Comparison of ENCODE assay signal across 21 mouse cellular contexts in genomic region chr1:180912792-180913191, GRCm38 (mm10). TPM values are rescaled to one million over a fixed set of nuclear protein-coding genes. Genes with fewer than 3 reads are reported as not detected.
A peak's percentile ranks its signal among the peaks of the same experiment; 100 is the strongest.
DNase-seq lines count a peak whose midpoint lies in the region; ATAC-seq and TF ChIP-seq lines count a peak whose summit lies in the region.
"Had no signal": no experiment of that assay in that cellular context is flagged by ENCODE, and none has a peak within 500 bp of the region (broad histone marks: within the 10 kb centered on the region; RNA-seq: fewer than 3 reads in every experiment).

No protein-coding gene starts in this region.

- H3K4me2 ChIP-seq in liver, postnatal 0 days (ENCODE audit: low read depth, low read length): no peak overlapping the region
- no peak overlapping the region for H3K4me2 ChIP-seq in liver, embryonic 11.5 days
- no peak overlapping the region for H3K4me2 ChIP-seq in limb, embryonic 13.5 days (replicated peaks)
- no peak overlapping the region for H3K4me2 ChIP-seq in hindbrain, embryonic 16.5 days (ENCODE audit: low read length)
- H3K4me2 ChIP-seq: hindbrain, embryonic 13.5 days; lung, embryonic 14.5 days; midbrain, embryonic 12.5 days; neural tube, embryonic 15.5 days had no signal

- ATAC-seq in liver, postnatal 0 days: no peak
- no peak for ATAC-seq in liver, embryonic 11.5 days (replicated peaks; ENCODE audit: low FRiP score)
- no peak for ATAC-seq in limb, embryonic 13.5 days (ENCODE audit: low FRiP score, low read depth)
- ATAC-seq in hindbrain, embryonic 16.5 days: no peak
- ATAC-seq: forebrain, postnatal 0 days had no signal

- H3K27ac ChIP-seq in liver, postnatal 0 days (ENCODE audit: low read depth): no peak overlapping the region
- H3K27ac ChIP-seq in liver, embryonic 11.5 days (ENCODE audit: low read depth, low read length): no peak overlapping the region
- peak overlapping the region; percentile 69; the same call in 1 of the 2 replicates for H3K27ac ChIP-seq in limb, embryonic 13.5 days
- H3K27ac ChIP-seq in hindbrain, embryonic 16.5 days (ENCODE audit: low read depth, low read length): no peak overlapping the region
- H3K27ac ChIP-seq: gastrocnemius, adult 2 months; hindbrain, embryonic 13.5 days; kidney, postnatal 0 days; midbrain, embryonic 12.5 days; neural tube, embryonic 15.5 days had no signal

- TF ChIP-seq EP300 in liver, postnatal 0 days (IDR thresholded peaks at IDR 0.05; ENCODE audit: low read depth): no peak

- 58% methylated on average over 5 of the region's 5 CpGs for WGBS in liver, postnatal 0 days (ENCODE audit: insufficient replicate concordance)
- 76% methylated on average over 5 of the region's 5 CpGs for WGBS in liver, embryonic 11.5 days
- WGBS in limb, embryonic 13.5 days: 79% methylated on average over 5 of the region's 5 CpGs
- WGBS in hindbrain, embryonic 16.5 days: 97% methylated on average over 5 of the region's 5 CpGs

- no peaks in the 10 kb centered on the region for H3K9me3 ChIP-seq in liver, postnatal 0 days (ENCODE audit: low read length)
- H3K9me3 ChIP-seq in liver, embryonic 11.5 days (ENCODE audit: control insufficient read depth, low read length): no peaks in the 10 kb centered on the region
- H3K9me3 ChIP-seq in limb, embryonic 13.5 days: no peaks in the 10 kb centered on the region
- no peaks in the 10 kb centered on the region for H3K9me3 ChIP-seq in hindbrain, embryonic 16.5 days (ENCODE audit: control insufficient read depth, low read length)
- H3K9me3 ChIP-seq: hindbrain, embryonic 13.5 days; midbrain, embryonic 12.5 days; neural tube, embryonic 15.5 days had no signal

- DNase-seq in liver, postnatal 0 days: no peak
- DNase-seq in liver, embryonic 11.5 days (ENCODE audit: low spot score): no peak
- DNase-seq in T-cell, adult 2 months (ENCODE audit: low spot score): peak; percentile 24
- peak; percentile 29 to 41 for DNase-seq in thymus, postnatal 36 days
- DNase-seq in layer of hippocampus, postnatal 25 days (ENCODE audit: extremely low spot score in 1 of 2, low spot score in 1 of 2): no peak
- no peak for DNase-seq in gastrocnemius, adult 8-10 months (ENCODE audit: low spot score in 2 of 2)
- DNase-seq: adrenal gland, postnatal 10 days; cerebellum, adult 11 months; cerebellum, postnatal 14 days; forebrain, postnatal 0 days; gastrocnemius, adult 2 months; lung, embryonic 14.5 days; lung, postnatal 4 days; right cerebral cortex, postnatal 4 days had no signal

- 0 out of 2 replicates have a peak, but pooled peaks have one; percentile 6 for TF ChIP-seq CTCF in liver, postnatal 0 days (IDR thresholded peaks at IDR 0.05; ENCODE audit: low read depth)

- H3K9ac ChIP-seq in liver, postnatal 0 days (replicated peaks): no peak overlapping the region
- no peak overlapping the region for H3K9ac ChIP-seq in liver, embryonic 11.5 days (ENCODE audit: low read depth, low read length)
- no peak overlapping the region for H3K9ac ChIP-seq in limb, embryonic 13.5 days
- no peak overlapping the region for H3K9ac ChIP-seq in hindbrain, embryonic 16.5 days (ENCODE audit: low read depth, low read length)
- H3K9ac ChIP-seq: forebrain, postnatal 0 days; hindbrain, embryonic 13.5 days; lung, embryonic 14.5 days; midbrain, embryonic 12.5 days; neural tube, embryonic 15.5 days had no signal

- H3K4me3 ChIP-seq in liver, postnatal 0 days (ENCODE audit: low read depth, low read length): no peak overlapping the region
- no peak overlapping the region for H3K4me3 ChIP-seq in liver, embryonic 11.5 days (ENCODE audit: low read depth, low read length)
- H3K4me3 ChIP-seq in limb, embryonic 13.5 days: no peak overlapping the region
- H3K4me3 ChIP-seq in hindbrain, embryonic 16.5 days (ENCODE audit: low read length): no peak overlapping the region
- H3K4me3 ChIP-seq: gastrocnemius, adult 2 months; hindbrain, embryonic 13.5 days; midbrain, embryonic 12.5 days; neural tube, embryonic 15.5 days had no signal

- H3K27me3 ChIP-seq in liver, postnatal 0 days (ENCODE audit: insufficient read depth, low read length): no peaks in the 10 kb centered on the region
- H3K27me3 ChIP-seq in liver, embryonic 11.5 days (replicated peaks; ENCODE audit: control insufficient read depth, insufficient read depth, low read length): no peaks in the 10 kb centered on the region
- no peaks in the 10 kb centered on the region for H3K27me3 ChIP-seq in limb, embryonic 13.5 days
- H3K27me3 ChIP-seq in hindbrain, embryonic 16.5 days (replicated peaks; ENCODE audit: control insufficient read depth, insufficient read depth, low read length): no peaks in the 10 kb centered on the region
- H3K27me3 ChIP-seq: hindbrain, embryonic 13.5 days; midbrain, embryonic 12.5 days; neural tube, embryonic 15.5 days had no signal

- peaks cover 7% of the 10 kb centered on the region for H3K36me3 ChIP-seq in liver, postnatal 0 days (replicated peaks; ENCODE audit: insufficient read depth, low read length)
- H3K36me3 ChIP-seq in liver, embryonic 11.5 days (ENCODE audit: control insufficient read depth, insufficient read depth, low read length): peaks cover 4% of the 10 kb centered on the region; the same call in 1 of the 2 replicates
- peaks cover 15% of the 10 kb centered on the region for H3K36me3 ChIP-seq in limb, embryonic 13.5 days
- H3K36me3 ChIP-seq in hindbrain, embryonic 16.5 days (ENCODE audit: control insufficient read depth, insufficient read depth, low read length): peaks cover 7% of the 10 kb centered on the region

- H3K4me1 ChIP-seq in liver, postnatal 0 days (ENCODE audit: insufficient read depth): peaks cover 14% of the 10 kb centered on the region
- H3K4me1 ChIP-seq in liver, embryonic 11.5 days (replicated peaks; ENCODE audit: control insufficient read depth, insufficient read depth, low read length): peaks cover 15% of the 10 kb centered on the region
- H3K4me1 ChIP-seq in limb, embryonic 13.5 days: peaks cover 35% of the 10 kb centered on the region
- H3K4me1 ChIP-seq in hindbrain, embryonic 16.5 days (ENCODE audit: control insufficient read depth, insufficient read depth, low read depth, low read length): no peaks in the 10 kb centered on the region
- H3K4me1 ChIP-seq: midbrain, embryonic 12.5 days had no signal

RNA-seq across cellular contexts. Expression of gene Pycr2, which starts 8.7 kb away (rescaled TPM):
- polyA plus RNA-seq in liver, postnatal 0 days (2015; fragmentation: Nextera tagmentation; extraction: Ambion mirVana): 33.3 and 43.4 TPM in 2 replicates
- polyA plus RNA-seq in liver, embryonic 11.5 days (2014; fragmentation: Nextera tagmentation; extraction: Ambion mirVana): 162 and 171 TPM in 2 replicates
- polyA plus RNA-seq in limb, embryonic 13.5 days (2015; fragmentation: Nextera tagmentation; extraction: Ambion mirVana): 112 and 113 TPM in 2 replicates
- 10 to 100 TPM; 40.0 to 48.0 TPM for total RNA-seq in layer of hippocampus, postnatal 25 days (2021)
- 74.6 and 75.6 TPM in 2 replicates for polyA plus RNA-seq in hindbrain, embryonic 16.5 days (2015; fragmentation: Nextera tagmentation; extraction: Ambion mirVana)
- total RNA-seq in gastrocnemius, adult 8-10 months (2022): 10 to 100 TPM in 3 of 4 experiments, 1 to 10 TPM in 1; 9.3 to 11.4 (median 10.8) TPM

RNA-seq across cellular contexts. Expression of gene Lefty2, which starts 19.9 kb away (rescaled TPM):
- not detected in 2 replicates for polyA plus RNA-seq in liver, postnatal 0 days (2015; fragmentation: Nextera tagmentation; extraction: Ambion mirVana)
- polyA plus RNA-seq in liver, embryonic 11.5 days (2014; fragmentation: Nextera tagmentation; extraction: Ambion mirVana): not detected in 2 replicates
- polyA plus RNA-seq in limb, embryonic 13.5 days (2015; fragmentation: Nextera tagmentation; extraction: Ambion mirVana): 0.27 TPM in 2 replicates
- 1 to 10 TPM; 3.0 to 4.2 TPM for total RNA-seq in layer of hippocampus, postnatal 25 days (2021)
- 4.8 and 5.6 TPM in 2 replicates for polyA plus RNA-seq in hindbrain, embryonic 16.5 days (2015; fragmentation: Nextera tagmentation; extraction: Ambion mirVana)
- total RNA-seq in gastrocnemius, adult 8-10 months (2022): not detected
- total RNA-seq: gastrocnemius, adult 2 months had no signal
- polyA plus RNA-seq: intestine, embryonic 16.5 days; lung, embryonic 14.5 days; midbrain, embryonic 12.5 days had no signal

RNA-seq across cellular contexts. Expression of gene Lefty1, which starts 22.0 kb away (rescaled TPM):
- polyA plus RNA-seq in liver, postnatal 0 days (2015; fragmentation: Nextera tagmentation; extraction: Ambion mirVana): 1.6 and 2.2 TPM in 2 replicates
- polyA plus RNA-seq in liver, embryonic 11.5 days (2014; fragmentation: Nextera tagmentation; extraction: Ambion mirVana): 7.3 and 9.5 TPM in 2 replicates
- 1.8 and 2.2 TPM in 2 replicates for polyA plus RNA-seq in limb, embryonic 13.5 days (2015; fragmentation: Nextera tagmentation; extraction: Ambion mirVana)
- 10 to 100 TPM; 11.2 to 12.4 TPM for total RNA-seq in layer of hippocampus, postnatal 25 days (2021)
- polyA plus RNA-seq in hindbrain, embryonic 16.5 days (2015; fragmentation: Nextera tagmentation; extraction: Ambion mirVana): 0.16 and 0.25 TPM in 2 replicates
- under 1 TPM in 3 of 4 experiments, not detected in 1; 0.19 to 0.34 (median 0.24) TPM for total RNA-seq in gastrocnemius, adult 8-10 months (2022)
- total RNA-seq: forebrain, postnatal 0 days had no signal

RNA-seq across cellular contexts. Expression of gene Tmem63a, which starts 29.4 kb away (rescaled TPM):
- polyA plus RNA-seq in liver, postnatal 0 days (2015; fragmentation: Nextera tagmentation; extraction: Ambion mirVana): 6.3 and 7.4 TPM in 2 replicates
- 7.8 and 8.3 TPM in 2 replicates for polyA plus RNA-seq in liver, embryonic 11.5 days (2014; fragmentation: Nextera tagmentation; extraction: Ambion mirVana)
- polyA plus RNA-seq in limb, embryonic 13.5 days (2015; fragmentation: Nextera tagmentation; extraction: Ambion mirVana): 16.2 and 17.7 TPM in 2 replicates
- 10 to 100 TPM; 18.7 to 18.9 TPM for total RNA-seq in layer of hippocampus, postnatal 25 days (2021)
- polyA plus RNA-seq in hindbrain, embryonic 16.5 days (2015; fragmentation: Nextera tagmentation; extraction: Ambion mirVana): 2.1 and 2.6 TPM in 2 replicates
- total RNA-seq in gastrocnemius, adult 8-10 months (2022): 10 to 100 TPM; 14.9 to 18.2 (median 16.2) TPM

Comparison
In these comparisons a context has a peak if more than half of its experiments do, and no peak if none do; other contexts are left out.
1. DNase-seq: peak in T-cell, adult 2 months (single experiment) and thymus, postnatal 36 days (2 of 2); none in liver, postnatal 0 days (single experiment), liver, embryonic 11.5 days (single experiment), layer of hippocampus, postnatal 25 days (0 of 2) and gastrocnemius, adult 8-10 months (0 of 2).